Mouse (Mus musculus): ENCODE results near the gene Hspb8. TPM values are rescaled to one million over a fixed set of nuclear protein-coding genes. Genes with fewer than 3 reads are reported as not detected.

The Hspb8 gene
- total RNA-seq (2014; rRNA removed) (13.2 and 17.9 TPM in 2 replicates), polyA plus RNA-seq (2015; fragmentation: Nextera tagmentation; extraction: Ambion mirVana) (10.0 and 11.2 TPM in 2 replicates)

GRCm38 (mm10) chr5:116422699-116423201 lies at the start of gene Hspb8:
TSS of gene Hspb8 (minus strand) at chr5:116422864.
- H3K27me3 ChIP-seq (ENCODE audit: insufficient read depth, low read length) = no peaks in the 10 kb centered on the region
- H3K27ac ChIP-seq = peak within 1 kb of the TSS; percentile 11
- H3K4me2 ChIP-seq (ENCODE audit: low read depth, low read length) = peak within 1 kb of the TSS; percentile 43
- ATAC-seq (peak; percentile 62; the same call in 1 of the 2 replicates), DNase-seq (ENCODE audit: low spot score) (peak; percentile 73)
- no peak for TF ChIP-seq CTCF (IDR thresholded peaks at IDR 0.05; ENCODE audit: low read depth)
- peak within 1 kb of the TSS; percentile 34; the same call in 1 of the 2 replicates for H3K9ac ChIP-seq (replicated peaks; ENCODE audit: low read length)
- peaks cover 13% of the 10 kb centered on the region; the same call in 1 of the 2 replicates for H3K4me1 ChIP-seq (ENCODE audit: insufficient read depth, low read length)
- H3K4me3 ChIP-seq (ENCODE audit: low read length) = peak within 1 kb of the TSS; percentile 20
- H3K36me3 ChIP-seq (ENCODE audit: insufficient read depth, low read length) = no peaks in the 10 kb centered on the region
- 3% methylated on average over 18 of the region's 20 CpGs for WGBS
- H3K9me3 ChIP-seq (ENCODE audit: low read length) = no peaks in the 10 kb centered on the region

- WGBS = 25% methylated on average over 11 of the region's 11 CpGs
- peak; percentile 63 for TF ChIP-seq CTCF (IDR thresholded peaks at IDR 0.05; ENCODE audit: low read depth)
- peak; percentile 57 for DNase-seq (ENCODE audit: low spot score)
- Histone ChIP-seq H3K36me3 (ENCODE audit: insufficient read depth, low read length) (peaks cover 20% of the 10 kb centered on the region), H3K4me3 (ENCODE audit: low read length) (no peak overlapping the region), H3K4me2 (ENCODE audit: low read depth, low read length) (no peak overlapping the region), H3K27me3 (ENCODE audit: insufficient read depth, low read length) (no peaks in the 10 kb centered on the region), H3K27ac (no peak overlapping the region), H3K9me3 (ENCODE audit: low read length) (peaks cover 13% of the 10 kb centered on the region), H3K9ac (replicated peaks; ENCODE audit: low read length) (no peak overlapping the region), H3K4me1 (ENCODE audit: insufficient read depth, low read length) (no peaks in the 10 kb centered on the region)
- ATAC-seq = no peak
These were observed 38.8 kb upstream of the Hspb8 start for GRCm38 (mm10) chr5:116461354-116462042.

GRCm38 (mm10) chr5:116459970-116460369 lies 37.3 kb upstream of the Hspb8 start:
- no peaks in the 10 kb centered on the region for H3K27me3 ChIP-seq (ENCODE audit: insufficient read depth, low read length)
- H3K4me1 ChIP-seq (ENCODE audit: insufficient read depth, low read length) = no peaks in the 10 kb centered on the region
- H3K9ac ChIP-seq (replicated peaks; ENCODE audit: low read length) = no peak overlapping the region
- ATAC-seq = no peak
- H3K4me2 ChIP-seq (ENCODE audit: low read depth, low read length) = no peak overlapping the region
- H3K9me3 ChIP-seq (ENCODE audit: low read length) = peaks cover 1% of the 10 kb centered on the region
- H3K27ac ChIP-seq = no peak overlapping the region
- TF ChIP-seq CTCF (IDR thresholded peaks at IDR 0.05; ENCODE audit: low read depth) = no peak
- 41% methylated on average over 2 of the region's 2 CpGs for WGBS
- no peak overlapping the region for H3K4me3 ChIP-seq (ENCODE audit: low read length)
- no peak for DNase-seq (ENCODE audit: low spot score)
- peaks cover 9% of the 10 kb centered on the region for H3K36me3 ChIP-seq (ENCODE audit: insufficient read depth, low read length)

GRCm38 (mm10) chr5:116457791-116458190 lies 35.1 kb upstream of the Hspb8 start:
- Histone ChIP-seq H3K27me3 (ENCODE audit: insufficient read depth, low read length) (no peaks in the 10 kb centered on the region), H3K9ac (replicated peaks; ENCODE audit: low read length) (no peak overlapping the region), H3K4me3 (ENCODE audit: low read length) (no peak overlapping the region), H3K9me3 (ENCODE audit: low read length) (no peaks in the 10 kb centered on the region), H3K4me2 (ENCODE audit: low read depth, low read length) (no peak overlapping the region), H3K27ac (no peak overlapping the region), H3K4me1 (ENCODE audit: insufficient read depth, low read length) (no peaks in the 10 kb centered on the region; the same call in 1 of the 2 replicates), H3K36me3 (ENCODE audit: insufficient read depth, low read length) (no peaks in the 10 kb centered on the region)
- DNase-seq (ENCODE audit: low spot score) = no peak
- ATAC-seq = no peak
- TF ChIP-seq CTCF (IDR thresholded peaks at IDR 0.05; ENCODE audit: low read depth) = no peak
- 74% methylated on average over 7 of the region's 7 CpGs for WGBS

- Histone ChIP-seq H3K36me3 (ENCODE audit: insufficient read depth, low read length) (no peaks in the 10 kb centered on the region), H3K4me2 (ENCODE audit: low read depth, low read length) (no peak overlapping the region), H3K27me3 (ENCODE audit: insufficient read depth, low read length) (no peaks in the 10 kb centered on the region), H3K9me3 (ENCODE audit: low read length) (no peaks in the 10 kb centered on the region), H3K4me3 (ENCODE audit: low read length) (no peak overlapping the region), H3K4me1 (ENCODE audit: insufficient read depth, low read length) (no peaks in the 10 kb centered on the region; the same call in 1 of the 2 replicates), H3K9ac (replicated peaks; ENCODE audit: low read length) (no peak overlapping the region), H3K27ac (no peak overlapping the region)
- TF ChIP-seq CTCF (IDR thresholded peaks at IDR 0.05; ENCODE audit: low read depth) = no peak
- 31% methylated on average over 10 of the region's 10 CpGs for WGBS
- ATAC-seq (no peak), DNase-seq (ENCODE audit: low spot score) (no peak)
These were observed 34.3 kb upstream of the Hspb8 start for GRCm38 (mm10) chr5:116456796-116457515.

- Histone ChIP-seq H3K27me3 (ENCODE audit: insufficient read depth, low read length) (no peaks in the 10 kb centered on the region), H3K4me2 (ENCODE audit: low read depth, low read length) (peak overlapping the region; percentile 47), H3K9ac (replicated peaks; ENCODE audit: low read length) (no peak overlapping the region), H3K4me3 (ENCODE audit: low read length) (peak overlapping the region; percentile 7; the same call in 1 of the 2 replicates), H3K9me3 (ENCODE audit: low read length) (no peaks in the 10 kb centered on the region), H3K36me3 (ENCODE audit: insufficient read depth, low read length) (no peaks in the 10 kb centered on the region), H3K4me1 (ENCODE audit: insufficient read depth, low read length) (no peaks in the 10 kb centered on the region; the same call in 1 of the 2 replicates), H3K27ac (no peak overlapping the region)
- peak; percentile 73 for TF ChIP-seq CTCF (IDR thresholded peaks at IDR 0.05; ENCODE audit: low read depth)
- 7% methylated on average over 27 of the region's 27 CpGs for WGBS
- DNase-seq (ENCODE audit: low spot score) (peak; percentile 80), ATAC-seq (peak; percentile 35; the same call in 1 of the 2 replicates)
These were observed 30.8 kb upstream of the Hspb8 start for GRCm38 (mm10) chr5:116453401-116453851.

Measured in hindbrain, postnatal 0 days (tissue).